In the genomic region with DNA sequence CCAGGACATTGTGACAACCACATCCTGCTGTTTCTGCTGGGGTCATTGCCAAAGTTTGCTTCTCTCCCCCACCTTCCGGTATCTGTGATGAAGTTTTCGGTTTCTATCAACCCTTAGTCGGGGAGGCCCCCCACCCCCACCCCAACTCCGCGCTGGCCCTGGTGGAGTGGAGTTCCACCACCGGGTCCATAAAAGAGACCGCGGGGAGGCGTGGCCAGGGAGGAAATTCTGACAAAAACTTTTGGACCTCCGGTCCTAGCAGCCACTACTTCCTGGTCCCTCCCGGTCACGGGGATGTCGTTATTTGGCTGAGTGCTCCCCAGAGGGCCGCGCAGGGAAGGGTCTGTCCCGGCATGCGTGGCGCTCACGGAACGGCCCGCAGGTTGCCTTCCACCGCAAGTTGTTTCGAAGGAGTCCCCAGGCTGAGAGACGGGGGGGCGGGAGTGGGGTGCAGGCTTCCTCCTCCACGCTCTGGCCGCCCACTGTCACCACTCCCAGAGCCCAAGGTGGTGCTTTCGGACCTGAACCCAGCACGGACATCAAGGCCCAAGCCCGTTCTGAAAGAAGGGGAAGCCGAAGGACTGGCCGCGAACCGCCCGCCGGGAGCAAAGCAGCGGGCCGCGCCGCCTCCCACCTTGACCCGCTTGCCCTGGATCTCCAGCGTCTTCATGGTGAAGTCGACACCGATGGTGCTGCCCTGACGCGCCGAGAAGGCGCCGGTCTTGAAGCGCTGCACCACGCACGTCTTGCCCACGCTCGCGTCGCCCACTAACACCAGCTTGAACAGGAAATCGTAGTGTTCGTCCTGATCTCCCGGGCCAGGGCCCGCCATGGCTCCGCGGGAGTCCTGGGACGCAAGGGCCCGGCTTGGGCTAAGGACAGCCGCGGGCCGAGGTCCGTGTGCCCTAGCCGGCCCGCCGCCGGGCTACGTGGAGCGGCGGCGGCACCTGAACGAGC, we compare ENCODE assay signal across 8 mouse cellular contexts. TPM values are rescaled to one million over a fixed set of nuclear protein-coding genes. Genes with fewer than 3 reads are reported as not detected.
DNase-seq lines count a peak whose midpoint lies in the region; ATAC-seq and TF ChIP-seq lines count a peak whose summit lies in the region.

No protein-coding gene starts in this region.

- ATAC-seq in CD4-positive, CD25-positive, alpha-beta regulatory T cell, adult 4 months = peak; percentile 69
- peak; percentile 72 for ATAC-seq in forebrain, postnatal 0 days
- ATAC-seq in lung, postnatal 0 days = peak; percentile 3

- H3K9me3 ChIP-seq in forebrain, postnatal 0 days (ENCODE audit: low read length) = no peaks in the 10 kb centered on the region
- no peaks in the 10 kb centered on the region for H3K9me3 ChIP-seq in lung, postnatal 0 days (ENCODE audit: low read length)

- no peak for TF ChIP-seq CTCF in bone marrow, adult 2 months (IDR thresholded peaks at IDR 0.05; ENCODE audit: control insufficient read depth, insufficient read depth, low read length)
- no peak for TF ChIP-seq CTCF in forebrain, postnatal 0 days (IDR thresholded peaks at IDR 0.05; ENCODE audit: low read depth)
- TF ChIP-seq CTCF in lung, postnatal 0 days (IDR thresholded peaks at IDR 0.05) = no peak

- peak overlapping the region; percentile 91 for H3K4me3 ChIP-seq in bone marrow, adult 2 months (replicated peaks; ENCODE audit: control insufficient read depth, low read depth, low read length)
- peak overlapping the region; percentile 84 for H3K4me3 ChIP-seq in forebrain, postnatal 0 days (ENCODE audit: low read depth, low read length)
- peak overlapping the region; percentile 73 for H3K4me3 ChIP-seq in lung, postnatal 0 days (ENCODE audit: low read depth, low read length)

- TF ChIP-seq EP300 in lung, postnatal 0 days (IDR thresholded peaks at IDR 0.05) = 0 out of 2 replicates have a peak, but pooled peaks have one; percentile 15

- H3K9ac ChIP-seq in forebrain, postnatal 0 days = peak overlapping the region; percentile 79
- peak overlapping the region; percentile 73 for H3K9ac ChIP-seq in lung, postnatal 0 days (replicated peaks; ENCODE audit: low read depth)

- peak; percentile 56 for DNase-seq in forebrain, postnatal 0 days
- peak; percentile 75 for DNase-seq in heart, postnatal 4 days
- peak; percentile 52 for DNase-seq in layer of hippocampus, adult 9-11 months
- DNase-seq in lung, postnatal 0 days (ENCODE audit: low spot score) = peak; percentile 81
- peak; percentile 51 for DNase-seq in ovary, postnatal 10 days (ENCODE audit: low spot score)
- peak; percentile 68 for DNase-seq in thymus, postnatal 0 days (ENCODE audit: low spot score)

- peak overlapping the region; percentile 93 for H3K4me2 ChIP-seq in forebrain, postnatal 0 days (ENCODE audit: low read depth)
- peak overlapping the region; percentile 80 for H3K4me2 ChIP-seq in lung, postnatal 0 days (replicated peaks; ENCODE audit: low read depth, low read length)

- TF ChIP-seq POLR2A in bone marrow, adult 2 months (IDR thresholded peaks at IDR 0.05; ENCODE audit: borderline replicate concordance, control insufficient read depth, low read depth, low read length) = peak; percentile 56; the same call in 1 of the 2 replicates

- H3K27me3 ChIP-seq in forebrain, postnatal 0 days (ENCODE audit: insufficient read depth, low read length) = no peaks in the 10 kb centered on the region
- no peaks in the 10 kb centered on the region for H3K27me3 ChIP-seq in lung, postnatal 0 days (replicated peaks; ENCODE audit: insufficient read depth, low read length)

- peaks cover 14% of the 10 kb centered on the region for H3K36me3 ChIP-seq in forebrain, postnatal 0 days (ENCODE audit: insufficient read depth)
- no peaks in the 10 kb centered on the region for H3K36me3 ChIP-seq in lung, postnatal 0 days (ENCODE audit: insufficient read depth, low read length)

- peak overlapping the region; percentile 97 for H3K27ac ChIP-seq in bone marrow, adult 2 months (ENCODE audit: control insufficient read depth, insufficient read depth, low read depth, low read length, poor library complexity)
- H3K27ac ChIP-seq in forebrain, postnatal 0 days (ENCODE audit: low read depth, low read length) = peak overlapping the region; percentile 77
- H3K27ac ChIP-seq in lung, postnatal 0 days (ENCODE audit: low read length) = peak overlapping the region; percentile 95

- under 1% methylated on average over 77 of the region's 77 CpGs for WGBS in bone marrow, adult 2 months
- 2% methylated on average over 73 of the region's 77 CpGs for WGBS in forebrain, postnatal 0 days
- WGBS in lung, postnatal 0 days = under 1% methylated on average over 61 of the region's 77 CpGs

- peaks cover 8% of the 10 kb centered on the region; the same call in 1 of the 2 replicates for H3K4me1 ChIP-seq in bone marrow, adult 2 months (ENCODE audit: control insufficient read depth, insufficient read depth, low read length)
- H3K4me1 ChIP-seq in forebrain, postnatal 0 days (ENCODE audit: insufficient read depth) = no peaks in the 10 kb centered on the region
- peaks cover 6% of the 10 kb centered on the region; the same call in 1 of the 2 replicates for H3K4me1 ChIP-seq in lung, postnatal 0 days (ENCODE audit: insufficient read depth, low read depth, low read length)

RNA-seq across cellular contexts. Expression of a gene that starts 1.0 kb away (rescaled TPM):
- polyA plus RNA-seq in CD4-positive, CD25-positive, alpha-beta regulatory T cell, adult 4 months (2017; shearing (Covaris generic)) = 10 to 100 TPM; 10.1 to 12.7 TPM
- 31.2 and 44.9 TPM in 2 replicates for polyA plus RNA-seq in bone marrow, adult 2 months (2011; ENCODE audit: insufficient read depth, insufficient read length, low replicate concordance, missing spikeins)
- total RNA-seq in forebrain, postnatal 0 days (2014; rRNA removed) = 14.2 and 24.3 TPM in 2 replicates
- 7.2 and 9.3 TPM in 2 replicates for polyA plus RNA-seq in forebrain, postnatal 0 days (2015; fragmentation: Nextera tagmentation; extraction: Ambion mirVana)
- 10 to 100 TPM; 19.7 TPM for total RNA-seq in heart, postnatal 4 days (2021)
- 13.5 and 15.1 TPM in 2 replicates for polyA plus RNA-seq in lung, postnatal 0 days (2015; fragmentation: Nextera tagmentation; extraction: Ambion mirVana)
- polyA plus RNA-seq in thymus, postnatal 0 days (2015; fragmentation: Nextera tagmentation; extraction: Ambion mirVana) = 9.9 and 11.7 TPM in 2 replicates

RNA-seq across cellular contexts. Expression of a gene that starts 24.6 kb away (rescaled TPM):
- 1 to 10 TPM; 3.7 to 5.3 TPM for polyA plus RNA-seq in CD4-positive, CD25-positive, alpha-beta regulatory T cell, adult 4 months (2017; shearing (Covaris generic))
- 7.3 and 18.0 TPM in 2 replicates for polyA plus RNA-seq in bone marrow, adult 2 months (2011; ENCODE audit: insufficient read depth, insufficient read length, low replicate concordance, missing spikeins)
- total RNA-seq in forebrain, postnatal 0 days (2014; rRNA removed) = 1.7 and 4.7 TPM in 2 replicates
- 1.0 and 2.0 TPM in 2 replicates for polyA plus RNA-seq in forebrain, postnatal 0 days (2015; fragmentation: Nextera tagmentation; extraction: Ambion mirVana)
- 1 to 10 TPM in 1 of 2 experiments, under 1 TPM in 1; 0.95 to 2.4 TPM for total RNA-seq in heart, postnatal 4 days (2021)
- polyA plus RNA-seq in lung, postnatal 0 days (2015; fragmentation: Nextera tagmentation; extraction: Ambion mirVana) = 0.73 and 0.94 TPM in 2 replicates
- polyA plus RNA-seq in thymus, postnatal 0 days (2015; fragmentation: Nextera tagmentation; extraction: Ambion mirVana) = 2.3 and 2.5 TPM in 2 replicates

RNA-seq across cellular contexts. Expression of a gene that starts 27.6 kb away (rescaled TPM):
- 10 to 100 TPM; 86.8 to 89.1 TPM for polyA plus RNA-seq in CD4-positive, CD25-positive, alpha-beta regulatory T cell, adult 4 months (2017; shearing (Covaris generic))
- 21.9 and 34.4 TPM in 2 replicates for polyA plus RNA-seq in bone marrow, adult 2 months (2011; ENCODE audit: insufficient read depth, insufficient read length, low replicate concordance, missing spikeins)
- total RNA-seq in forebrain, postnatal 0 days (2014; rRNA removed) = 30.1 and 31.5 TPM in 2 replicates
- polyA plus RNA-seq in forebrain, postnatal 0 days (2015; fragmentation: Nextera tagmentation; extraction: Ambion mirVana) = 28.2 and 28.5 TPM in 2 replicates
- total RNA-seq in heart, postnatal 4 days (2021) = 10 to 100 TPM; 23.4 to 24.5 TPM
- polyA plus RNA-seq in lung, postnatal 0 days (2015; fragmentation: Nextera tagmentation; extraction: Ambion mirVana) = 21.4 and 24.1 TPM in 2 replicates
- polyA plus RNA-seq in thymus, postnatal 0 days (2015; fragmentation: Nextera tagmentation; extraction: Ambion mirVana) = 75.0 and 78.3 TPM in 2 replicates

RNA-seq across cellular contexts. Expression of a gene that starts 33.1 kb away (rescaled TPM):
- polyA plus RNA-seq in CD4-positive, CD25-positive, alpha-beta regulatory T cell, adult 4 months (2017; shearing (Covaris generic)) = not detected
- 49.0 and 59.4 TPM in 2 replicates for polyA plus RNA-seq in bone marrow, adult 2 months (2011; ENCODE audit: insufficient read depth, insufficient read length, low replicate concordance, missing spikeins)
- total RNA-seq in forebrain, postnatal 0 days (2014; rRNA removed) = 0.33 TPM in 1 of 2 replicates, not detected in the other
- 0.18 and 0.28 TPM in 2 replicates for polyA plus RNA-seq in forebrain, postnatal 0 days (2015; fragmentation: Nextera tagmentation; extraction: Ambion mirVana)
- total RNA-seq in heart, postnatal 4 days (2021) = 1 to 10 TPM in 1 of 2 experiments, under 1 TPM in 1; 0.64 to 1.1 TPM
- 8.3 and 9.1 TPM in 2 replicates for polyA plus RNA-seq in lung, postnatal 0 days (2015; fragmentation: Nextera tagmentation; extraction: Ambion mirVana)
- polyA plus RNA-seq in thymus, postnatal 0 days (2015; fragmentation: Nextera tagmentation; extraction: Ambion mirVana) = 0.49 and 0.85 TPM in 2 replicates

RNA-seq across cellular contexts. Expression of a gene that starts 39.9 kb away (rescaled TPM):
- polyA plus RNA-seq in CD4-positive, CD25-positive, alpha-beta regulatory T cell, adult 4 months (2017; shearing (Covaris generic)) = 1,000 to 10,000 TPM in 1 of 2 experiments, 100 to 1,000 TPM in 1; 984 to 1,123 TPM
- 180 and 237 TPM in 2 replicates for polyA plus RNA-seq in bone marrow, adult 2 months (2011; ENCODE audit: insufficient read depth, insufficient read length, low replicate concordance, missing spikeins)
- 244 and 321 TPM in 2 replicates for total RNA-seq in forebrain, postnatal 0 days (2014; rRNA removed)
- polyA plus RNA-seq in forebrain, postnatal 0 days (2015; fragmentation: Nextera tagmentation; extraction: Ambion mirVana) = 684 and 687 TPM in 2 replicates
- total RNA-seq in heart, postnatal 4 days (2021) = 100 to 1,000 TPM; 316 to 330 TPM
- 565 and 604 TPM in 2 replicates for polyA plus RNA-seq in lung, postnatal 0 days (2015; fragmentation: Nextera tagmentation; extraction: Ambion mirVana)
- polyA plus RNA-seq in thymus, postnatal 0 days (2015; fragmentation: Nextera tagmentation; extraction: Ambion mirVana) = 1,228 and 1,268 TPM in 2 replicates

Comparison
In these comparisons a context has a peak if more than half of its experiments do, and no peak if none do; other contexts are left out.
1. Peak in every context shown above with its lines: DNase-seq, ATAC-seq, H3K4me3 ChIP-seq and H3K27ac ChIP-seq.
2. ATAC-seq: peak in every context shown above with its lines; median percentile 72 in forebrain, postnatal 0 days; 69 in CD4-positive, CD25-positive, alpha-beta regulatory T cell, adult 4 months; 3 in lung, postnatal 0 days.